In the genomic region with DNA sequence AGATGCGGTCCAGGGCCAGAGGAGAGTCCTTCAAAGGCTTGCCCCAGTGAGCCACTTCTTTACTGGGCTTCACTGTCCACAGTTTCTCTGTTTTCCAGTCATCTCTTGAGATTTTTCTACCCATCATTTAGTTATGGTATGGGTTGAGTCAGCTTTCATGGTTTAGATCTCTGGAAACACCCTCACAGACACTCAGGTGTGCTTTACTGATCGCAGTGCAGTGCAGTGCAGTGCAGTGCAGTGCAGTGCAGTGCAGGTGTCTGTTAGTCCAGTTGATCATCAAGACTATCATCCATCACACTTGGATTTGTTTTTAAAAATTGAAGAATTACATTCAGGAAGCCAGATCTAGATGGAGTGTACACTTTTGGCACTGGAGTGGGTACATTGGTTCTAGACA, we compare ENCODE assay signal across 28 mouse cellular contexts. TPM values are rescaled to one million over a fixed set of nuclear protein-coding genes. Genes with fewer than 3 reads are reported as not detected.
DNase-seq lines count a peak whose midpoint lies in the region; ATAC-seq and TF ChIP-seq lines count a peak whose summit lies in the region.
"Had no signal": no experiment of that assay in that cellular context is flagged by ENCODE, and none has a peak within 500 bp of the region (broad histone marks: within the 10 kb centered on the region; RNA-seq: fewer than 3 reads in every experiment).

No protein-coding gene starts in this region.

- H3K4me1 ChIP-seq in limb, embryonic 11.5 days (ENCODE audit: control insufficient read depth, insufficient read depth, low read length) = no peaks in the 10 kb centered on the region
- H3K4me1 ChIP-seq in limb, embryonic 10.5 days = no peaks in the 10 kb centered on the region
- peaks cover 4% of the 10 kb centered on the region; the same call in 1 of the 2 replicates for H3K4me1 ChIP-seq in liver, embryonic 13.5 days (replicated peaks)
- no peaks in the 10 kb centered on the region for H3K4me1 ChIP-seq in liver, embryonic 11.5 days (replicated peaks; ENCODE audit: control insufficient read depth, insufficient read depth, low read length)
- H3K4me1 ChIP-seq in liver, embryonic 15.5 days (replicated peaks) = no peaks in the 10 kb centered on the region
- H3K4me1 ChIP-seq: embryonic facial prominence, embryonic 10.5 days; embryonic facial prominence, embryonic 12.5 days; forebrain, embryonic 10.5 days; forebrain, embryonic 12.5 days had no signal

- no peak for TF ChIP-seq CTCF in layer of hippocampus, adult 2 months (conservative IDR thresholded peaks at IDR 0.05)

- no peak overlapping the region for H3K27ac ChIP-seq in limb, embryonic 11.5 days (replicated peaks; ENCODE audit: low read depth, low read length)
- no peak overlapping the region for H3K27ac ChIP-seq in limb, embryonic 10.5 days
- H3K27ac ChIP-seq in liver, embryonic 13.5 days = peak overlapping the region; percentile 23; the same call in 1 of the 2 replicates
- H3K27ac ChIP-seq in liver, embryonic 11.5 days (ENCODE audit: low read depth, low read length) = no peak overlapping the region
- H3K27ac ChIP-seq in liver, embryonic 15.5 days (replicated peaks) = no peak overlapping the region
- no peak overlapping the region for H3K27ac ChIP-seq in layer of hippocampus, adult 2 months
- H3K27ac ChIP-seq: embryonic facial prominence, embryonic 10.5 days; embryonic facial prominence, embryonic 12.5 days; forebrain, embryonic 10.5 days; forebrain, embryonic 12.5 days had no signal

- H3K27me3 ChIP-seq in limb, embryonic 11.5 days (ENCODE audit: control insufficient read depth, insufficient read depth, low read length) = no peaks in the 10 kb centered on the region
- H3K27me3 ChIP-seq in limb, embryonic 10.5 days (ENCODE audit: low read depth, poor library complexity, severe bottlenecking) = no peaks in the 10 kb centered on the region
- no peaks in the 10 kb centered on the region for H3K27me3 ChIP-seq in liver, embryonic 13.5 days
- H3K27me3 ChIP-seq in liver, embryonic 11.5 days (replicated peaks; ENCODE audit: control insufficient read depth, insufficient read depth, low read length) = no peaks in the 10 kb centered on the region
- H3K27me3 ChIP-seq in liver, embryonic 15.5 days = no peaks in the 10 kb centered on the region
- H3K27me3 ChIP-seq: CH12.LX; embryonic facial prominence, embryonic 12.5 days; forebrain, embryonic 12.5 days; Patski had no signal

- no peak overlapping the region for H3K9ac ChIP-seq in limb, embryonic 11.5 days (ENCODE audit: low read length)
- H3K9ac ChIP-seq in liver, embryonic 13.5 days = no peak overlapping the region
- no peak overlapping the region for H3K9ac ChIP-seq in liver, embryonic 11.5 days (ENCODE audit: low read depth, low read length)
- no peak overlapping the region for H3K9ac ChIP-seq in liver, embryonic 15.5 days
- H3K9ac ChIP-seq: embryonic facial prominence, embryonic 12.5 days; forebrain, embryonic 12.5 days had no signal

- no peak overlapping the region for H3K4me2 ChIP-seq in limb, embryonic 11.5 days (ENCODE audit: low read depth, severe bottlenecking)
- H3K4me2 ChIP-seq in liver, embryonic 13.5 days = no peak overlapping the region
- H3K4me2 ChIP-seq in liver, embryonic 11.5 days = no peak overlapping the region
- H3K4me2 ChIP-seq in liver, embryonic 15.5 days = no peak overlapping the region
- H3K4me2 ChIP-seq: embryonic facial prominence, embryonic 12.5 days; forebrain, embryonic 12.5 days had no signal

- no peaks in the 10 kb centered on the region for H3K36me3 ChIP-seq in limb, embryonic 11.5 days (ENCODE audit: control insufficient read depth, insufficient read depth, low read length)
- peaks cover 16% of the 10 kb centered on the region; the same call in 1 of the 2 replicates for H3K36me3 ChIP-seq in limb, embryonic 10.5 days
- peaks cover 25% of the 10 kb centered on the region for H3K36me3 ChIP-seq in liver, embryonic 13.5 days
- no peaks in the 10 kb centered on the region for H3K36me3 ChIP-seq in liver, embryonic 11.5 days (ENCODE audit: control insufficient read depth, insufficient read depth, low read length)
- H3K36me3 ChIP-seq in liver, embryonic 15.5 days (replicated peaks) = peaks cover 42% of the 10 kb centered on the region

- no peak overlapping the region for H3K4me3 ChIP-seq in limb, embryonic 11.5 days (ENCODE audit: low read depth, low read length)
- no peak overlapping the region for H3K4me3 ChIP-seq in limb, embryonic 10.5 days
- no peak overlapping the region for H3K4me3 ChIP-seq in liver, embryonic 13.5 days (replicated peaks)
- no peak overlapping the region for H3K4me3 ChIP-seq in liver, embryonic 11.5 days (ENCODE audit: low read depth, low read length)
- H3K4me3 ChIP-seq in liver, embryonic 15.5 days (replicated peaks) = no peak overlapping the region
- H3K4me3 ChIP-seq in layer of hippocampus, adult 2 months = no peak overlapping the region
- H3K4me3 ChIP-seq: embryonic facial prominence, embryonic 10.5 days; embryonic facial prominence, embryonic 12.5 days; erythroblast, embryonic 14.5 days; forebrain, embryonic 10.5 days; forebrain, embryonic 12.5 days had no signal

- peak; percentile 0 for DNase-seq in limb, embryonic 11.5 days (ENCODE audit: low spot score)
- DNase-seq in limb, embryonic 10.5 days (ENCODE audit: low spot score) = no peak
- no peak for DNase-seq in liver, embryonic 13.5 days
- no peak for DNase-seq in liver, embryonic 11.5 days (ENCODE audit: low spot score)
- no peak for DNase-seq in urinary bladder, postnatal 14 days (ENCODE audit: low spot score)
- DNase-seq in layer of hippocampus, adult 2 months (ENCODE audit: low spot score in 2 of 2) = no peak
- DNase-seq: adrenal gland, adult 8-10 months; adrenal gland, postnatal 14 days; adrenal gland, postnatal 36 days; B cell, adult 2 months; cerebellum, adult 11-12 months; cerebellum, adult 2 months; cerebellum, adult 9-10 months; cerebellum, postnatal 10 days; cerebellum, postnatal 25 days had no signal

- H3K9me3 ChIP-seq in limb, embryonic 11.5 days (ENCODE audit: control insufficient read depth, low read length) = no peaks in the 10 kb centered on the region
- no peaks in the 10 kb centered on the region for H3K9me3 ChIP-seq in limb, embryonic 10.5 days (replicated peaks)
- H3K9me3 ChIP-seq in liver, embryonic 13.5 days (replicated peaks) = no peaks in the 10 kb centered on the region
- no peaks in the 10 kb centered on the region for H3K9me3 ChIP-seq in liver, embryonic 11.5 days (ENCODE audit: control insufficient read depth, low read length)
- no peaks in the 10 kb centered on the region for H3K9me3 ChIP-seq in liver, embryonic 15.5 days (replicated peaks)
- H3K9me3 ChIP-seq: embryonic facial prominence, embryonic 10.5 days; embryonic facial prominence, embryonic 12.5 days; forebrain, embryonic 10.5 days; forebrain, embryonic 12.5 days; G1E had no signal

- 100% methylated on average over 2 of the region's 2 CpGs for WGBS in limb, embryonic 11.5 days
- WGBS in limb, embryonic 10.5 days = 91% methylated on average over 2 of the region's 2 CpGs
- 93% methylated on average over 2 of the region's 2 CpGs for WGBS in liver, embryonic 13.5 days (ENCODE audit: insufficient replicate concordance)
- WGBS in liver, embryonic 11.5 days = 88% methylated on average over 2 of the region's 2 CpGs
- 88% methylated on average over 2 of the region's 2 CpGs for WGBS in liver, embryonic 15.5 days (ENCODE audit: insufficient replicate concordance)

- ATAC-seq in limb, embryonic 11.5 days (ENCODE audit: insufficient number of reproducible peaks, low FRiP score, low TSS enrichment, low read depth) = no peak
- ATAC-seq in liver, embryonic 13.5 days (ENCODE audit: low read depth) = no peak
- ATAC-seq in liver, embryonic 11.5 days (replicated peaks; ENCODE audit: low FRiP score) = no peak
- peak; percentile 55; the same call in 1 of the 2 replicates for ATAC-seq in erythroblast, adult 5-6 weeks (replicated peaks; ENCODE audit: low FRiP score, poor library complexity, severe bottlenecking)
- ATAC-seq in liver, embryonic 15.5 days (ENCODE audit: insufficient read depth) = peak; percentile 56
- ATAC-seq: activated CD4-positive, CD25-positive, alpha-beta regulatory T cell, adult 4 months; CD4-positive, CD25-positive, alpha-beta regulatory T cell, adult 4 months; forebrain, embryonic 14.5 days; Patski had no signal

RNA-seq across cellular contexts. Expression of a gene that starts 38.2 kb away (rescaled TPM):
- polyA plus RNA-seq in limb, embryonic 11.5 days (2014; fragmentation: Nextera tagmentation; extraction: Ambion mirVana) = 31.1 and 33.1 TPM in 2 replicates
- 22.8 and 31.6 TPM in 2 replicates for polyA plus RNA-seq in limb, embryonic 10.5 days (2016; fragmentation: Nextera tagmentation; extraction: Ambion mirVana)
- 18.2 and 20.9 TPM in 2 replicates for polyA plus RNA-seq in liver, embryonic 13.5 days (2015; fragmentation: Nextera tagmentation; extraction: Ambion mirVana)
- polyA plus RNA-seq in liver, embryonic 11.5 days (2014; fragmentation: Nextera tagmentation; extraction: Ambion mirVana) = 24.1 and 29.2 TPM in 2 replicates
- 93.6 and 141 TPM in 2 replicates for total RNA-seq in erythroblast, adult 5-6 weeks (2015; ENCODE audit: low replicate concordance)
- 90.5 and 92.9 TPM in 2 replicates for total RNA-seq in erythroblast, adult 5-6 weeks (2017; ENCODE audit: low replicate concordance)
- polyA plus RNA-seq in liver, embryonic 15.5 days (2015; fragmentation: Nextera tagmentation; extraction: Ambion mirVana) = 16.3 and 18.9 TPM in 2 replicates
- 10 to 100 TPM; 42.3 to 53.5 TPM for total RNA-seq in layer of hippocampus, adult 2 months (2021)

RNA-seq across cellular contexts. Expression of a gene that starts 48.7 kb away (rescaled TPM):
- polyA plus RNA-seq in limb, embryonic 11.5 days (2014; fragmentation: Nextera tagmentation; extraction: Ambion mirVana) = 35.3 and 35.7 TPM in 2 replicates
- polyA plus RNA-seq in limb, embryonic 10.5 days (2016; fragmentation: Nextera tagmentation; extraction: Ambion mirVana) = 35.2 and 35.6 TPM in 2 replicates
- polyA plus RNA-seq in liver, embryonic 13.5 days (2015; fragmentation: Nextera tagmentation; extraction: Ambion mirVana) = 20.0 and 24.3 TPM in 2 replicates
- polyA plus RNA-seq in liver, embryonic 11.5 days (2014; fragmentation: Nextera tagmentation; extraction: Ambion mirVana) = 38.5 and 41.8 TPM in 2 replicates
- total RNA-seq in erythroblast, adult 5-6 weeks (2015; ENCODE audit: low replicate concordance) = 1.7 and 6.5 TPM in 2 replicates
- 3.9 and 4.7 TPM in 2 replicates for total RNA-seq in erythroblast, adult 5-6 weeks (2017; ENCODE audit: low replicate concordance)
- 12.7 and 12.9 TPM in 2 replicates for polyA plus RNA-seq in liver, embryonic 15.5 days (2015; fragmentation: Nextera tagmentation; extraction: Ambion mirVana)
- 1 to 10 TPM; 9.3 to 10.0 TPM for total RNA-seq in layer of hippocampus, adult 2 months (2021)

RNA-seq across cellular contexts. Expression of a gene that starts 56.8 kb away (rescaled TPM):
- 308 and 314 TPM in 2 replicates for polyA plus RNA-seq in limb, embryonic 11.5 days (2014; fragmentation: Nextera tagmentation; extraction: Ambion mirVana)
- polyA plus RNA-seq in limb, embryonic 10.5 days (2016; fragmentation: Nextera tagmentation; extraction: Ambion mirVana) = 276 and 293 TPM in 2 replicates
- 126 and 153 TPM in 2 replicates for polyA plus RNA-seq in liver, embryonic 13.5 days (2015; fragmentation: Nextera tagmentation; extraction: Ambion mirVana)
- polyA plus RNA-seq in liver, embryonic 11.5 days (2014; fragmentation: Nextera tagmentation; extraction: Ambion mirVana) = 195 and 210 TPM in 2 replicates
- 14.0 and 55.6 TPM in 2 replicates for total RNA-seq in erythroblast, adult 5-6 weeks (2015; ENCODE audit: low replicate concordance)
- 42.2 and 47.1 TPM in 2 replicates for total RNA-seq in erythroblast, adult 5-6 weeks (2017; ENCODE audit: low replicate concordance)
- 85.2 and 93.7 TPM in 2 replicates for polyA plus RNA-seq in liver, embryonic 15.5 days (2015; fragmentation: Nextera tagmentation; extraction: Ambion mirVana)
- 100 to 1,000 TPM; 145 to 161 TPM for total RNA-seq in layer of hippocampus, adult 2 months (2021)

Comparison
In these comparisons a context has a peak if more than half of its experiments do, and no peak if none do; other contexts are left out.
1. ATAC-seq: peak in erythroblast, adult 5-6 weeks (single experiment) and liver, embryonic 15.5 days (single experiment); none in limb, embryonic 11.5 days (single experiment), liver, embryonic 13.5 days (single experiment) and liver, embryonic 11.5 days (single experiment).